Mouse (Mus musculus): Measurements from ENCODE around the gene Olfr67. TPM values are rescaled to one million over a fixed set of nuclear protein-coding genes. Genes with fewer than 3 reads are reported as not detected.
"Not testable (repeated sequence)": the region's sequence is repeated elsewhere in the genome, so short reads cannot be mapped to it uniquely, and the experiment has no call there.

Gene Olfr67
- total RNA-seq, 1 experiment, result not detected

- no peak overlapping the region for H3K9ac ChIP-seq (ENCODE audit: insufficient read depth, low read depth, low read length, poor library complexity, severe bottlenecking)
- no peak overlapping the region for H3K27ac ChIP-seq (ENCODE audit: insufficient read depth, low read depth, low read length, poor library complexity, severe bottlenecking)
- no peaks in the 10 kb centered on the region for H3K4me1 ChIP-seq (ENCODE audit: control insufficient read depth in 2 of 2, insufficient read depth in 2 of 2, low read length in 2 of 2, poor library complexity in 1 of 2)
- no peak overlapping the region for H3K4me3 ChIP-seq (ENCODE audit: insufficient read depth in 1 of 2, low read depth in 1 of 2, low read length in 2 of 2, poor library complexity in 1 of 2, severe bottlenecking in 1 of 2)
- no peak for TF ChIP-seq ZNF384 (IDR thresholded peaks at IDR 0.05; ENCODE audit: low read depth, low read length)
- no peak for TF ChIP-seq MAFK (IDR thresholded peaks at IDR 0.05; ENCODE audit: insufficient read depth, low read depth, low read length)
- no peak for TF ChIP-seq HCFC1 (IDR thresholded peaks at IDR 0.05; ENCODE audit: borderline replicate concordance, insufficient read depth, low read length)
- TF ChIP-seq CHD2 (IDR thresholded peaks at IDR 0.05; ENCODE audit: low read depth, low read length), result no peak
- no peak for TF ChIP-seq ZC3H11A (IDR thresholded peaks at IDR 0.05; ENCODE audit: borderline replicate concordance, low read depth, low read length)
- DNase-seq (ENCODE audit: low read depth, low spot score), result no peak
- no peaks in the 10 kb centered on the region for H3K9me3 ChIP-seq (ENCODE audit: control insufficient read depth, insufficient read depth, low read depth, low read length)
- in situ Hi-C loops (cut with MboI; ENCODE audit: low sequenced_read_pairs in 2 of 2, unreplicated experiment in 2 of 2), result no loop called here
- no peaks in the 10 kb centered on the region for H3K36me3 ChIP-seq (ENCODE audit: control insufficient read depth, insufficient read depth, low read length, poor library complexity, severe bottlenecking)
Observed at GRCm38 (mm10) chr7:103825536-103826254, 34.1 kb upstream of the Olfr67 start.

- Histone ChIP-seq H3K4me3 (ENCODE audit: insufficient read depth in 1 of 2, low read depth in 1 of 2, low read length in 2 of 2, poor library complexity in 1 of 2, severe bottlenecking in 1 of 2) (no peak overlapping the region), H3K9me3 (ENCODE audit: control insufficient read depth, insufficient read depth, low read depth, low read length) (no peaks in the 10 kb centered on the region), H3K9ac (ENCODE audit: insufficient read depth, low read depth, low read length, poor library complexity, severe bottlenecking) (no peak overlapping the region), H3K36me3 (ENCODE audit: control insufficient read depth, insufficient read depth, low read length, poor library complexity, severe bottlenecking) (no peaks in the 10 kb centered on the region), H3K4me1 (ENCODE audit: control insufficient read depth in 2 of 2, insufficient read depth in 2 of 2, low read length in 2 of 2, poor library complexity in 1 of 2) (no peaks in the 10 kb centered on the region), H3K27ac (ENCODE audit: insufficient read depth, low read depth, low read length, poor library complexity, severe bottlenecking) (no peak overlapping the region)
- DNase-seq (ENCODE audit: low read depth, low spot score), result no peak
- in situ Hi-C loops (cut with MboI; ENCODE audit: low sequenced_read_pairs in 2 of 2, unreplicated experiment in 2 of 2), result no loop called here
- TF ChIP-seq HCFC1 (IDR thresholded peaks at IDR 0.05; ENCODE audit: borderline replicate concordance, insufficient read depth, low read length) (no peak), MAFK (IDR thresholded peaks at IDR 0.05; ENCODE audit: insufficient read depth, low read depth, low read length) (no peak), CHD2 (IDR thresholded peaks at IDR 0.05; ENCODE audit: low read depth, low read length) (no peak), ZC3H11A (IDR thresholded peaks at IDR 0.05; ENCODE audit: borderline replicate concordance, low read depth, low read length) (no peak), ZNF384 (IDR thresholded peaks at IDR 0.05; ENCODE audit: low read depth, low read length) (no peak)
Observed at GRCm38 (mm10) chr7:103824597-103824996, 33.0 kb upstream of the Olfr67 start.

DNA sequence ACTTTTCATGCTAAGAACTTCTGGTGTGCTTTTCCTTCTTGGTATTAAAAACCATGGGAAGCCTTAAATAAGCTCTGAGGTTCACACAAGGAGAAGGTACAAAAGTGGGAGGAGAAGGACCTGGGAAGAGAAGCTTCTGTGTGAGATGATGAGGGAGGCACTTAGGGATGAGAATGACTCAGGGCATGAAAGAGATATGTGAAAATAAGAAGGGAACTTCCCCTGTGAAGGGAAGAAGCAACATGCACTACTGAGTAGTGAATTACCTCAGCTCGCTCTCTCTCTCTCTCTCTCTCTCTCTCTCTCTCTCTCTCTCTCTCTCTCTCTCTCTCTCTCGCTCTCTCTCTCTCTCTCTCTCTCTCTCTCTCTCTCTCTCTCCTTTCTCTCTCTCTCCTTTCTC lies 23.5 kb upstream of the Olfr67 start:
- H3K27ac ChIP-seq (ENCODE audit: insufficient read depth, low read depth, low read length, poor library complexity, severe bottlenecking); H3K9me3 ChIP-seq (ENCODE audit: control insufficient read depth, insufficient read depth, low read depth, low read length); H3K4me3 ChIP-seq (ENCODE audit: insufficient read depth in 1 of 2, low read depth in 1 of 2, low read length in 2 of 2, poor library complexity in 1 of 2, severe bottlenecking in 1 of 2); DNase-seq (ENCODE audit: low read depth, low spot score); in situ Hi-C loops (cut with MboI; ENCODE audit: low sequenced_read_pairs in 2 of 2, unreplicated experiment in 2 of 2); H3K9ac ChIP-seq (ENCODE audit: insufficient read depth, low read depth, low read length, poor library complexity, severe bottlenecking); H3K36me3 ChIP-seq (ENCODE audit: control insufficient read depth, insufficient read depth, low read length, poor library complexity, severe bottlenecking); H3K4me1 ChIP-seq (ENCODE audit: control insufficient read depth in 2 of 2, insufficient read depth in 2 of 2, low read length in 2 of 2, poor library complexity in 1 of 2): not testable (repeated sequence)

- no peak for DNase-seq (ENCODE audit: low read depth, low spot score)
- TF ChIP-seq CHD2 (IDR thresholded peaks at IDR 0.05; ENCODE audit: low read depth, low read length), result no peak
- Histone ChIP-seq H3K9ac (ENCODE audit: insufficient read depth, low read depth, low read length, poor library complexity, severe bottlenecking) (no peak within 1 kb of the TSS), H3K9me3 (ENCODE audit: control insufficient read depth, insufficient read depth, low read depth, low read length) (no peaks in the 10 kb centered on the region), H3K4me1 (ENCODE audit: control insufficient read depth in 2 of 2, insufficient read depth in 2 of 2, low read length in 2 of 2, poor library complexity in 1 of 2) (no peaks in the 10 kb centered on the region), H3K4me3 (ENCODE audit: insufficient read depth in 1 of 2, low read depth in 1 of 2, low read length in 2 of 2, poor library complexity in 1 of 2, severe bottlenecking in 1 of 2) (no peak within 1 kb of the TSS), H3K36me3 (ENCODE audit: control insufficient read depth, insufficient read depth, low read length, poor library complexity, severe bottlenecking) (no peaks in the 10 kb centered on the region), H3K27ac (ENCODE audit: insufficient read depth, low read depth, low read length, poor library complexity, severe bottlenecking) (no peak within 1 kb of the TSS)
- in situ Hi-C loops (cut with MboI; ENCODE audit: low sequenced_read_pairs in 2 of 2, unreplicated experiment in 2 of 2), result no loop called here
Observed at GRCm38 (mm10) chr7:103813766-103814165, 22.1 kb upstream of the Olfr67 start, which contains the start of gene Hbb-bt. Gene Hbb-bt, minus strand, starts transcription at chr7:103813996.

DNA sequence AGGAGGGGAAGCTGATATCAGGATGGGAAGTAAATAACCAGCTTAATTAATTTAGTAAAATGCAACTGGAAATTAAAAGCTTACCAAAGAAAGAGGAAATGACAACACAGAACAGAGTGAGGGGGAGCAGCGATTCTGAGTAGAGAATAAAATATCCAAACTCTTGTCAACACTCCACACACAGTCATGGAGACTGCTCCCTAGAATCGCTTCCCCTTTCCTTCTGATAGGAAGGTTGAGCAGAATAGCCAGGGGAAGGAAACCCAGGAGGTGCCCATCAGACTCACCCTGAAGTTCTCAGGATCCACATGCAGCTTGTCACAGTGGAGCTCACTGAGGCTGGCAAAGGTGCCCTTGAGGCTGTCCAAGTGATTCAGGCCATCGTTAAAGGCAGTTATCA lies 21.5 kb upstream of the Olfr67 start:
- H3K4me3 ChIP-seq (ENCODE audit: insufficient read depth in 1 of 2, low read depth in 1 of 2, low read length in 2 of 2, poor library complexity in 1 of 2, severe bottlenecking in 1 of 2); H3K27ac ChIP-seq (ENCODE audit: insufficient read depth, low read depth, low read length, poor library complexity, severe bottlenecking); in situ Hi-C loops (cut with MboI; ENCODE audit: low sequenced_read_pairs in 2 of 2, unreplicated experiment in 2 of 2); H3K9ac ChIP-seq (ENCODE audit: insufficient read depth, low read depth, low read length, poor library complexity, severe bottlenecking); H3K36me3 ChIP-seq (ENCODE audit: control insufficient read depth, insufficient read depth, low read length, poor library complexity, severe bottlenecking); H3K9me3 ChIP-seq (ENCODE audit: control insufficient read depth, insufficient read depth, low read depth, low read length); H3K4me1 ChIP-seq (ENCODE audit: control insufficient read depth in 2 of 2, insufficient read depth in 2 of 2, low read length in 2 of 2, poor library complexity in 1 of 2); DNase-seq (ENCODE audit: low read depth, low spot score): not testable (repeated sequence)
